15 mouse cellular contexts compared by ENCODE assay signal in the genomic region with DNA sequence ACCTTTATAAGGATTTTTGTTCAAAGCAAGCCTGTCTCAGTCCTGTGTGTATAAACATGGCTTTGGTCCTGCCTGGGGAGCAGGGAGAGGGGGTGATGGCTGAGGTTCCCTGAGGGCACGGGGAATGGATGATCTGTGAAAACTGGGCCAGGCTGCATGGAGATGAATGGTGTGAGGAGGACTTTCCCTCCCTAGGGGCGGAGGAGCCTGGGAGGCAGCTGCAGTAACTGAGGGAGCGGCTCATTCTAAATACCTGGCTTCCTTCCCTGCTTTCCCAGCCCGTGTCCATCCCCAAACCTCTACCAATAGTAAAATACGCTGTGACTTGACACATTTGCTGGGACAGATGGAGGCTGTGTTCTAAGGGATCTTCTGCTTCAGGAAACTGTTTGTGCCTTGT. TPM values are rescaled to one million over a fixed set of nuclear protein-coding genes. Genes with fewer than 3 reads are reported as not detected.
DNase-seq lines count a peak whose midpoint lies in the region; ATAC-seq and TF ChIP-seq lines count a peak whose summit lies in the region.
"Had no signal": no experiment of that assay in that cellular context is flagged by ENCODE, and none has a peak within 500 bp of the region (broad histone marks: within the 10 kb centered on the region; RNA-seq: fewer than 3 reads in every experiment).

No protein-coding gene starts in this region.

- peaks cover 22% of the 10 kb centered on the region; the same call in 1 of the 2 replicates for H3K36me3 ChIP-seq in embryonic facial prominence, embryonic 14.5 days (ENCODE audit: control insufficient read depth, insufficient read depth, low read length)
- peaks cover 19% of the 10 kb centered on the region; the same call in 1 of the 2 replicates for H3K36me3 ChIP-seq in midbrain, postnatal 0 days (ENCODE audit: insufficient read depth, low read length)

- H3K4me3 ChIP-seq in embryonic facial prominence, embryonic 14.5 days (ENCODE audit: low read depth, low read length) = no peak overlapping the region
- no peak overlapping the region for H3K4me3 ChIP-seq in midbrain, postnatal 0 days (ENCODE audit: low read depth, low read length)
- H3K4me3 ChIP-seq: heart, adult 2 months; liver, embryonic 15.5 days; neural tube, embryonic 12.5 days had no signal

- DNase-seq in left cerebral cortex, postnatal 4 days = peak; percentile 23
- DNase-seq in left cerebral cortex, postnatal 25 days (ENCODE audit: low spot score in 2 of 2) = no peak
- peak; percentile 31 for DNase-seq in Muller cell, postnatal 12 days (ENCODE audit: inconsistent ontology term)
- no peak for DNase-seq in embryonic facial prominence, embryonic 14.5 days (ENCODE audit: low spot score)
- DNase-seq in lung, postnatal 10 days = peak; percentile 74
- no peak for DNase-seq in midbrain, postnatal 0 days (ENCODE audit: low spot score)
- DNase-seq in ovary, postnatal 10 days (ENCODE audit: low spot score) = no peak
- DNase-seq: adrenal gland, postnatal 36 days; cerebellum, postnatal 14 days; gastrocnemius, postnatal 10 days; heart, adult 2 months; layer of hippocampus, postnatal 36 days had no signal

- intact Hi-C loops in left cerebral cortex, postnatal 4 days (cut with DNase I) = no loop called here
- intact Hi-C loops in left cerebral cortex, postnatal 25 days (cut with DNase I) = no loop called here

- no peak overlapping the region for H3K4me2 ChIP-seq in embryonic facial prominence, embryonic 14.5 days (ENCODE audit: low read depth, low read length)
- H3K4me2 ChIP-seq in midbrain, postnatal 0 days (ENCODE audit: low read depth, low read length, poor library complexity, severe bottlenecking) = no peak overlapping the region
- H3K4me2 ChIP-seq: liver, embryonic 15.5 days; neural tube, embryonic 12.5 days had no signal

- peak overlapping the region; percentile 32; the same call in 1 of the 2 replicates for H3K9ac ChIP-seq in embryonic facial prominence, embryonic 14.5 days (ENCODE audit: low read depth, low read length)
- no peak overlapping the region for H3K9ac ChIP-seq in midbrain, postnatal 0 days (replicated peaks; ENCODE audit: low read length, poor library complexity, severe bottlenecking)
- H3K9ac ChIP-seq: liver, embryonic 15.5 days; neural tube, embryonic 12.5 days had no signal

- no peaks in the 10 kb centered on the region for H3K9me3 ChIP-seq in embryonic facial prominence, embryonic 14.5 days (ENCODE audit: control insufficient read depth, low read length)
- no peaks in the 10 kb centered on the region for H3K9me3 ChIP-seq in midbrain, postnatal 0 days (ENCODE audit: low read length)
- H3K9me3 ChIP-seq: liver, embryonic 15.5 days; neural tube, embryonic 12.5 days had no signal

- ATAC-seq in embryonic facial prominence, embryonic 14.5 days (ENCODE audit: low read depth) = no peak
- ATAC-seq in midbrain, postnatal 0 days (ENCODE audit: low FRiP score) = no peak
- ATAC-seq: forebrain, embryonic 16.5 days had no signal

- TF ChIP-seq CTCF in midbrain, postnatal 0 days (IDR thresholded peaks at IDR 0.05) = no peak

- peak overlapping the region; percentile 84 for H3K27ac ChIP-seq in embryonic facial prominence, embryonic 14.5 days (replicated peaks; ENCODE audit: low read depth, low read length)
- H3K27ac ChIP-seq in midbrain, postnatal 0 days (ENCODE audit: low read depth, low read length) = no peak overlapping the region
- H3K27ac ChIP-seq: heart, adult 2 months; liver, embryonic 15.5 days; neural tube, embryonic 12.5 days had no signal

- H3K27me3 ChIP-seq in embryonic facial prominence, embryonic 14.5 days (replicated peaks; ENCODE audit: control insufficient read depth, insufficient read depth, low read length) = no peaks in the 10 kb centered on the region
- no peaks in the 10 kb centered on the region for H3K27me3 ChIP-seq in midbrain, postnatal 0 days (ENCODE audit: insufficient read depth, low read length)
- H3K27me3 ChIP-seq: liver, embryonic 15.5 days; neural tube, embryonic 12.5 days had no signal

- peaks cover 4% of the 10 kb centered on the region; the same call in 1 of the 2 replicates for H3K4me1 ChIP-seq in embryonic facial prominence, embryonic 14.5 days (ENCODE audit: control insufficient read depth, insufficient read depth, low read length)
- H3K4me1 ChIP-seq in midbrain, postnatal 0 days (ENCODE audit: insufficient read depth, low read length) = no peaks in the 10 kb centered on the region

- 64% methylated on average over 5 of the region's 5 CpGs for WGBS in embryonic facial prominence, embryonic 14.5 days
- 75% methylated on average over 5 of the region's 5 CpGs for WGBS in midbrain, postnatal 0 days

RNA-seq across cellular contexts. Expression of gene Wwp2, which starts 34.1 kb away (rescaled TPM):
- total RNA-seq in left cerebral cortex, postnatal 4 days (2021) = 10 to 100 TPM; 37.3 to 41.5 TPM
- 10 to 100 TPM; 32.7 to 42.0 TPM for total RNA-seq in left cerebral cortex, postnatal 25 days (2021)
- 77.8 and 112 TPM in 2 replicates for polyA plus RNA-seq in embryonic facial prominence, embryonic 14.5 days (2014; fragmentation: Nextera tagmentation; extraction: Ambion mirVana)
- 41.7 and 44.2 TPM in 2 replicates for total RNA-seq in midbrain, postnatal 0 days (2014; rRNA removed)
- polyA plus RNA-seq in midbrain, postnatal 0 days (2015; fragmentation: Nextera tagmentation; extraction: Ambion mirVana) = 34.7 and 36.2 TPM in 2 replicates

RNA-seq across cellular contexts. Expression of gene Nob1, which starts 45.5 kb away (rescaled TPM):
- 10 to 100 TPM; 41.8 to 45.6 TPM for total RNA-seq in left cerebral cortex, postnatal 4 days (2021)
- total RNA-seq in left cerebral cortex, postnatal 25 days (2021) = 10 to 100 TPM; 34.2 to 36.8 TPM
- 42.7 and 42.8 TPM in 2 replicates for polyA plus RNA-seq in embryonic facial prominence, embryonic 14.5 days (2014; fragmentation: Nextera tagmentation; extraction: Ambion mirVana)
- 19.5 and 22.0 TPM in 2 replicates for total RNA-seq in midbrain, postnatal 0 days (2014; rRNA removed)
- 47.3 and 52.7 TPM in 2 replicates for polyA plus RNA-seq in midbrain, postnatal 0 days (2015; fragmentation: Nextera tagmentation; extraction: Ambion mirVana)

Comparison
In these comparisons a context has a peak if more than half of its experiments do, and no peak if none do; other contexts are left out.
1. DNase-seq: peak in left cerebral cortex, postnatal 4 days (single experiment), Muller cell, postnatal 12 days (single experiment) and lung, postnatal 10 days (single experiment); none in left cerebral cortex, postnatal 25 days (0 of 2), embryonic facial prominence, embryonic 14.5 days (single experiment), midbrain, postnatal 0 days (single experiment) and ovary, postnatal 10 days (single experiment).